Mouse (Mus musculus) MEL (cell line): ENCODE results near the gene Zgrf1. TPM values are rescaled to one million over a fixed set of nuclear protein-coding genes. Genes with fewer than 3 reads are reported as not detected.

ENCODE experiments used
- DNase-seq: peaks from one replicate; pipeline ENCODE4 v3.0.0; 2011; ENCODE audit warnings: low read depth, low spot score
- H3K27ac ChIP-seq: 2 replicates; pipeline ENCODE4 v1.5.1; 2012; ENCODE audit warnings: low read depth, mild to moderate bottlenecking, control low read depth, low read length, moderate library complexity; ENCODE audit not compliant: control insufficient read depth
- H3K27me3 ChIP-seq, 2 experiments: fragments of 150-350 bp in 1 of 2; sonication (generic) in 1 of 2; 2 replicates each; pipeline ENCODE4 v1.6.1; 2012; ENCODE audit warnings: low read length in 2 of 2, mild to moderate bottlenecking in 2 of 2, improper control_type of control experiment in 1 of 2, moderate library complexity in 1 of 2; ENCODE audit not compliant: insufficient read depth in 2 of 2, control insufficient read depth in 1 of 2
- H3K36me3 ChIP-seq, 2 experiments: 2 replicates each; pipeline ENCODE4 v1.6.1; 2012 to 2014; ENCODE audit warnings: low read length in 2 of 2, improper control_type of control experiment in 1 of 2, inconsistent platforms in 1 of 2, mild to moderate bottlenecking in 1 of 2; ENCODE audit not compliant: insufficient read depth in 2 of 2, control insufficient read depth in 1 of 2
- H3K4me1 ChIP-seq, 2 experiments: fragments of 150-350 bp in 1 of 2; sonication (generic) in 1 of 2; 2 replicates each; pipeline ENCODE4 v1.6.1; 2012; ENCODE audit warnings: low read length in 2 of 2, improper control_type of control experiment in 1 of 2, mild to moderate bottlenecking in 1 of 2; ENCODE audit not compliant: insufficient read depth in 2 of 2, control insufficient read depth in 1 of 2
- H3K4me3 ChIP-seq, 2 experiments: fragments of 150-350 bp in 1 of 2; sonication (generic) in 1 of 2; 2 replicates each; pipeline ENCODE4 v1.5.1; 2012; ENCODE audit warnings: low read depth in 2 of 2, low read length in 2 of 2, mild to moderate bottlenecking in 2 of 2, moderate library complexity in 2 of 2, control low read depth in 1 of 2, improper control_type of control experiment in 1 of 2; ENCODE audit not compliant: control insufficient read depth in 1 of 2, insufficient read depth in 1 of 2
- H3K79me2 ChIP-seq: 2 replicates; pipeline ENCODE4 v1.6.1; 2012; ENCODE audit warnings: mild to moderate bottlenecking, low read length, moderate library complexity; ENCODE audit not compliant: control insufficient read depth, poor library complexity, insufficient read depth
- H3K9ac ChIP-seq: 2 replicates; pipeline ENCODE4 v1.6.1; 2012; ENCODE audit warnings: low read depth, mild to moderate bottlenecking, control low read depth, low read length, moderate library complexity; ENCODE audit not compliant: control insufficient read depth, poor library complexity, severe bottlenecking
- H3K9me3 ChIP-seq: fragments of 150-350 bp; sonication (generic); replicated peaks from 2 replicates; pipeline ENCODE4 v1.6.1; 2012; ENCODE audit warnings: mild to moderate bottlenecking, low read length, improper control_type of control experiment, moderate library complexity; ENCODE audit not compliant: insufficient read depth
- ELF1 ChIP-seq: IDR thresholded peaks from 2 replicates; pipeline ENCODE4 v1.6.1; 2014; ENCODE audit warnings: low read depth, mild to moderate bottlenecking, inconsistent platforms, low read length, improper control_type of control experiment, moderate library complexity
- ETS1 ChIP-seq: IDR thresholded peaks from 2 replicates; pipeline ENCODE4 v1.6.1; 2012; ENCODE audit warnings: low read depth, mild to moderate bottlenecking, inconsistent platforms, low read length, improper control_type of control experiment, moderate library complexity
- GABPA ChIP-seq: IDR thresholded peaks from 2 replicates; pipeline ENCODE4 v1.6.1; 2012; ENCODE audit warnings: low read depth, mild to moderate bottlenecking, inconsistent platforms, low read length, improper control_type of control experiment, moderate library complexity
- GATA1 ChIP-seq: IDR thresholded peaks from 2 replicates; pipeline ENCODE4 v1.6.1; 2011; ENCODE audit warnings: low read depth, low read length, improper control_type of control experiment
- HCFC1 ChIP-seq: IDR thresholded peaks from 2 replicates; pipeline ENCODE4 v1.6.1; 2012; ENCODE audit warnings: low read depth, mild to moderate bottlenecking, inconsistent platforms, low read length, improper control_type of control experiment, moderate library complexity
- JUND ChIP-seq: IDR thresholded peaks from 2 replicates; pipeline ENCODE4 v1.6.1; 2011; ENCODE audit warnings: low read depth, mild to moderate bottlenecking, improper control_type of control experiment, low read length
- MAZ ChIP-seq: IDR thresholded peaks from 2 replicates; pipeline ENCODE4 v1.6.1; 2012; ENCODE audit warnings: low read depth, mild to moderate bottlenecking, inconsistent platforms, low read length, improper control_type of control experiment
- MYB ChIP-seq: IDR thresholded peaks from 2 replicates; pipeline ENCODE4 v1.6.1; 2011; ENCODE audit warnings: mild to moderate bottlenecking, low read depth, low read length, improper control_type of control experiment
- MYC ChIP-seq: IDR thresholded peaks from 2 replicates; pipeline ENCODE4 v1.6.1; 2011; ENCODE audit warnings: low read depth, mild to moderate bottlenecking, low read length, improper control_type of control experiment, moderate library complexity
- SIN3A ChIP-seq: IDR thresholded peaks from 2 replicates; pipeline ENCODE4 v1.6.1; 2012; ENCODE audit warnings: low read length, improper control_type of control experiment, inconsistent platforms
- SMC3 ChIP-seq: IDR thresholded peaks from 2 replicates; pipeline ENCODE4 v1.6.1; 2011; ENCODE audit warnings: low read depth, low read length, improper control_type of control experiment
- TCF12 ChIP-seq: IDR thresholded peaks from 2 replicates; pipeline ENCODE4 v1.6.1; 2014; ENCODE audit warnings: low read depth, mild to moderate bottlenecking, inconsistent platforms, low read length, improper control_type of control experiment, moderate library complexity
- USF2 ChIP-seq, 2 experiments: IDR thresholded peaks; 2 replicates each; pipeline ENCODE4 v1.6.1; 2011 to 2012; ENCODE audit warnings: improper control_type of control experiment in 2 of 2, low read length in 2 of 2, borderline replicate concordance in 1 of 2, inconsistent platforms in 1 of 2, low read depth in 1 of 2, mild to moderate bottlenecking in 1 of 2; ENCODE audit not compliant: insufficient read depth in 1 of 2
- ZNF384 ChIP-seq: IDR thresholded peaks from 2 replicates; pipeline ENCODE4 v1.6.1; 2012; ENCODE audit warnings: low read depth, mild to moderate bottlenecking, inconsistent platforms, low read length, improper control_type of control experiment
- polyA plus RNA-seq, 2 experiments: library from polyadenylated mRNA; stranded (reverse) in 1 of 2; unstranded in 1 of 2; fragments of >175 nt in 1 of 2; fragments of >200 nt in 1 of 2; gene quantifications; 2 replicates each; pipeline versions ENCODE4 v1.2.1 to v1.2.4; 2012; ENCODE audit warnings: low replicate concordance in 2 of 2, low read depth in 1 of 2; ENCODE audit not compliant: insufficient read length in 2 of 2, insufficient read depth in 1 of 2, missing spikeins in 1 of 2
- total RNA-seq: library from RNA; depleted of rRNA; stranded (reverse); fragments of 300-350 nt; gene quantifications from 2 replicates; pipeline ENCODE4 v1.2.3, GENCODE M21; 2012; rRNA removed

Zgrf1 gene
- total and polyA plus RNA-seq, 3 experiments = 6.7 to 8.2 TPM; not detected in 1

DNA sequence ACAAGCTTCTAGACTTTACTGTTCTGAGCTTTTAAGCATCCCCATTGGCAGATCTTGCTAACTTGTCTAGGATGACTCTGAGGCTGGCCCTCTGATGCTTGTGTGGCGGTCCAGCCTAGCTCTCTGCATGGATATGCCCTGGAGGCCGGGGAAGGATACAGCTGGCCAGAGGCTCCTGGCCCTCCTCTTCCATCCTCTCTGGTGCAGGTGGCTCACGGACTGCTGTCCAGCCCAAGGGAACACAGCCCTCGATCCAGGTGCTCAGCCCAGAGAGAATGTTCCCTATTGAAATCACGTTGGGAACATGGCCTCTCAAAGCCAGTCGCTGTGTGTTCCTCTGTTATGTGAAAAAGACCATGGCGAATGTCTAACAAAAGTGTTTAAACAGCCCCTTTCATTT lies 107.4 kb downstream of the Zgrf1 start:
- Histone ChIP-seq H3K9me3 (no peaks in the 10 kb centered on the region), H3K9ac (no peak overlapping the region)
- no peak for TF ChIP-seq ETS1
- TF ChIP-seq, all 39 proteins: peak for 0
- DNase-seq = no peak
- Histone ChIP-seq H3K27ac (no peak overlapping the region), H3K36me3 (no peaks in the 10 kb centered on the region), H3K79me2 (no peaks in the 10 kb centered on the region), H3K4me1 (no peaks in the 10 kb centered on the region), H3K4me3 (no peak overlapping the region), H3K27me3 (no peaks in the 10 kb centered on the region)

DNA sequence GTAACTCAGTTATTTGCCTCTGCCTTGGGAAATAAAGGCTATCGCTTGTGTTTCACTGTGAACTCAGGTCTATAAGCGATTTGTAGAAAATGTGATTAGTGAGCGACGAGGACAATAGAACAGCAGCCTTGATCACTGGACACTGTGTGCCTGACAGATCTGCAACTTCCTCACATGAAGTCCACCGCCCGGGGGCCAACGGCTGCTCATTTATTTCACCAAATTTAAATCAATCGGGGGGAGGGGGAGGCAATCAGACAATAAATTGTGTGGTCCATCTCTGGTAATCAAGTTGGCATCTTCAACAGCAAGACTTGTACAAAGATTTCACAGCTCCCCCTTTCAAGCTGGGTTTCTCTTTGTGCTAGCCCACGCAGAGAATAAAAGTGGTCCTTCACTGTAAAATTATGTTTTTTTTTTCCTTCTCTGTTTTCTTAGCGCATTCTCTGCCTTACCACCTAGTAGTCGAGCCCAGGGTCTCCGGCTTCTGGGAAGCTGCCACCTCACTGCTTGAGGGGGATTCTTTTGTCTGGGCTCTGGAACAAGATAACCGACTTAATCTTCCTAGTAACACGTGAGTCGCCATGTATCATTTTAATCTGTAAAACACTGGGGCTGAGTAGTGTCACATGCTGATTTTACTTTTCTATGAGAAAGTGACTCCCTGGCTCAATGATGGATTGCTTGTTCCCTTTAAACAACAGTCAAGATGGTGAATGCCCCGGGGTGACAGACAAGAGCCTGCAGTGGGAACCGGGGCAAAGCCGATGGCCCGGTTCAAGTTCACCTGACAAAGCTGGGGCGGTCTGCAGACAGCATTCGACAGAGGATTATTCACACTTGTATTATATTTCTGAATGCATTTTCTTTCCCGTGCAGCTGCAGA lies 108.6 kb downstream of the Zgrf1 start:
- TF ChIP-seq MYB (no peak), SIN3A (no peak), HCFC1 (no peak), ETS1 (no peak), GATA1 (no peak), JUND (no peak), USF2 (IDR thresholded peaks at IDR 0.05; ENCODE audit: borderline replicate concordance in 1 of 2, insufficient read depth in 1 of 2, low read depth in 1 of 2, low read length in 2 of 2) (no peak), GABPA (no peak), MYC (no peak), ZNF384 (no peak), MAZ (no peak), ELF1 (no peak), SMC3 (no peak), TCF12 (no peak)
- H3K4me1 ChIP-seq = no peaks in the 10 kb centered on the region
- no peak overlapping the region for H3K9ac ChIP-seq
- no peaks in the 10 kb centered on the region for H3K36me3 ChIP-seq
- no peaks in the 10 kb centered on the region for H3K27me3 ChIP-seq
- H3K27ac ChIP-seq = no peak overlapping the region
- H3K9me3 ChIP-seq = no peaks in the 10 kb centered on the region
- no peak overlapping the region for H3K4me3 ChIP-seq
- DNase-seq = no peak
- no peaks in the 10 kb centered on the region for H3K79me2 ChIP-seq

Other genes starting within 250 kb of the Zgrf1 start
- 4.0 and 4.5 TPM in 2 replicates for gene Ank2, start 54.1 kb upstream of the Zgrf1 start, total RNA-seq
- 1 to 10 TPM in 1 of 2 experiments, not detected in 1; 2.7 TPM for gene Ank2, start 54.1 kb upstream of the Zgrf1 start, polyA plus RNA-seq
- 44.2 and 50.5 TPM in 2 replicates for gene Larp7, start 140 bp upstream of the Zgrf1 start, total RNA-seq
- 100 to 1,000 TPM in 1 of 2 experiments, 10 to 100 TPM in 1; 61.3 to 252 TPM for gene Larp7, start 140 bp upstream of the Zgrf1 start, polyA plus RNA-seq
- gene Neurog2, start 79.6 kb downstream of the Zgrf1 start, total RNA-seq = not detected in 2 replicates
- under 1 TPM in 1 of 2 experiments, not detected in 1; 0.04 TPM for gene Neurog2, start 79.6 kb downstream of the Zgrf1 start, polyA plus RNA-seq
- gene Alpk1, start 227.0 kb downstream of the Zgrf1 start, total RNA-seq = 1.8 and 2.4 TPM in 2 replicates
- 1 to 10 TPM in 1 of 2 experiments, not detected in 1; 1.8 TPM for gene Alpk1, start 227.0 kb downstream of the Zgrf1 start, polyA plus RNA-seq
- gene Tifa, start 236.3 kb downstream of the Zgrf1 start, total RNA-seq = 1.4 and 1.7 TPM in 2 replicates
- gene Tifa, start 236.3 kb downstream of the Zgrf1 start, polyA plus RNA-seq = 1 to 10 TPM in 1 of 2 experiments, not detected in 1; 3.0 TPM